Mouse (Mus musculus) left cerebral cortex, postnatal 10 days (tissue): ENCODE results near the gene Tfip11. TPM values are rescaled to one million over a fixed set of nuclear protein-coding genes. Genes with fewer than 3 reads are reported as not detected.
A peak's percentile ranks its signal among the peaks of the same experiment; 100 is the strongest.
"Not testable (repeated sequence)": the region's sequence is repeated elsewhere in the genome, so short reads cannot be mapped to it uniquely, and the experiment has no call there.

ENCODE experiments used
- DNase-seq, 2 experiments: peaks; one replicate each; pipeline ENCODE4 v3.0.0; 2021 to 2022; ENCODE audit warnings: low spot score in 2 of 2, mixed read lengths in 1 of 2; ENCODE audit errors: extremely low spot score in 1 of 2
- intact Hi-C: fragments of 180-260 bp; cut with DNase I; formaldehyde crosslinking; loops from one replicate; pipeline ENCODE4 v1.15.1; 2025
- total RNA-seq, 2 experiments: library from RNA; stranded (reverse); gene quantifications; 2 replicates each; pipeline ENCODE4 v1.2.3; 2021

The Tfip11 gene
- total RNA-seq, 2 experiments from 2014 or later: 33.0 to 34.9 TPM

- DNase-seq: peak in 1 of 2 experiments; percentile 65
- intact Hi-C loops: no loop called here
Measured at GRCm38 (mm10) chr5:112305842-112306241, 20.3 kb upstream of the Tfip11 start.

- no peak for DNase-seq
- intact Hi-C loops: no loop called here
Measured at GRCm38 (mm10) chr5:112313222-112313885, 12.8 kb upstream of the Tfip11 start.

DNA sequence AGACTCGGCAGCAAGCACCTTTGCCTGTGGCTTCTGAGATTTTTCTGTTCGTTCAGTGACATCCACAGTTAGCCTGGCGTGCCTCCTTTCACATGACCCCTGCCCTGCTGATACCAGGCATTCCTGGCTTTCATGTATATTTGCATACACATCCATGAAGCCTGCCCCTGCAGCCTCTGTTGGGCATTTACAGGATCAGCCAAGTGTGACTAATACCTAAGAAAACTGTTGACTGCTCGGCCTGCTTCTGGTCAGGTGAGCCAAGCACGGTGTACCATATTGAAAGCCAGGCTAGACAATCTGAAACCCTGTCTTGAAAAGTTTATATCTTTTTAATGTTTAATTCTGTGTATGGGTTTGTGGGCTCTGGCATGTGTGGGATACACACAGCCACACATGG is 9.7 kb upstream of the Tfip11 start:
- intact Hi-C loops: no loop called here
- DNase-seq: no peak

DNA sequence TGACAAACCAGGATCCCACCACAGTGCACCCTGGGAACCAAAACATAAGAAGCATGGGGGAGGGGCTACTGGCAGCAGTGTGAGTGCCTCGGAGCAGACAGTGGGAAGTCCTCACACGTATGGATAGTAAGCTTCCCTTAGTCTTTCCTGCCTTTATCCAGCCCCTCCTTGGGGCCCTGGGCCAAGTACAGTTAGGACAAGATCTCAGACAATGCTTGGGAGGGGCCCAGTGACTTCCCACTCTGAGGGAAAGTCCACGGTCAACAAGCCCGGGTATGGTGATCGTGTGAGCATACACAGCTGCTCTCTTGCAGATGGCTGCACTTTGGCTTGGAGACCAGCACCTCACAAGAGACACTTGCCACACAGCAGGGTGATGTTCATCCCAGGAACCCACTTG is 8.8 kb upstream of the Tfip11 start:
- intact Hi-C loops: no loop called here
- DNase-seq: peak in 1 of 2 experiments; percentile 57

GRCm38 (mm10) chr5:112319343-112319742 is 6.8 kb upstream of the Tfip11 start:
- intact Hi-C loops, DNase-seq: not testable (repeated sequence)

DNA sequence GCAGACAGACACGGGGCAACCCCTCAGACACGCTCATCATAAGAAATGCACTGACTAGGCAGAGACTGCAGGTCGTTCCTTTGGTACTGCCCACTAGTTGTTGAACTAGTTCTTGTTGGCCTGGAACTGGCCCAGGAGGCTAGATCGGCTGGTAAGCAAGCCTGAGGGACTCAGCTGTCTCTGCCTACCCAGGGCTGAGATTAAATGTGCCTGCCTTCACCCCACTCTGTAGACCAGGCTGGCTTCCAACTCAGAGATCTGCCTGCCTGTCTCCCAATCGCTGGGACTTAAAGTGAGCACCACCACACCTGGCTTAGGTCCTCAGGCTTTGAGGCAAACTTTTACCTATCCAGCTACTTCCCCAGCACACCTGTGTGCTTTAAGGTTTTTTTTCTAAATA is 5.8 kb upstream of the Tfip11 start:
- DNase-seq: no peak

GRCm38 (mm10) chr5:112320936-112321335 is 5.2 kb upstream of the Tfip11 start:
- intact Hi-C loops: loop anchor here (5.0 kb wide), 2 partner anchors 44 to 79 kb away; partner anchors contain the start of gene Tpst2
- peak; percentile 81 to 87 for DNase-seq

More for the DNA sequence above, 5.8 kb upstream of the Tfip11 start:
- intact Hi-C loops: loop anchor here (5.0 kb wide), 2 partner anchors 43 to 78 kb away; partner anchors contain the start of gene Tpst2

GRCm38 (mm10) chr5:112321376-112321775 is 4.8 kb upstream of the Tfip11 start:
- no peak for DNase-seq
- intact Hi-C loops: loop anchor here (5.0 kb wide), 2 partner anchors 44 to 79 kb away; partner anchors contain the start of gene Tpst2

DNA sequence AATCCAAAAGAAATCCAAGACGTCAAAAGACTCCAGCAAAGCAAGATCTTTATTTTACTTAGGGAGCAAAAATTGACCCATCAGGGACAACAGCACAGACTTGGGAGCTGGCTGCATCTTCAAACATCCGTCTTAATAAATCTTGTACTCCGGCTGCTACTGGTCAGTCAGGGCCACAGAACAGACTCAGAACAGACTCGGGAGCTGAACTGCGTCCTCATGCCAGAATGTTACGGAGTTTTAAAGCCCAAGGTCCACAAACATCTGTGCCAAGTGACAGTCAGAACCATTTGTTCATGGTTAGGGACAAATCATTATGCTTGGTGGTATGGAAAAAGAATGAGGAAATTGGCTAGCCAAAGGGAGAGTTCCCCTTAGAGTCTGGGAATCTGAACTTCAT is 2.9 kb upstream of the Tfip11 start:
- intact Hi-C loops: loop anchor here (5.0 kb wide), 2 partner anchors 46 to 81 kb away; partner anchors contain the start of gene Tpst2
- no peak for DNase-seq

- intact Hi-C loops: loop anchor here (5.0 kb wide), 3 partner anchors 48 to 98 kb away; partner anchors contain the start of gene Tpst2
- DNase-seq: no peak
Measured at GRCm38 (mm10) chr5:112324637-112325545, 1.3 kb upstream of the Tfip11 start.

DNA sequence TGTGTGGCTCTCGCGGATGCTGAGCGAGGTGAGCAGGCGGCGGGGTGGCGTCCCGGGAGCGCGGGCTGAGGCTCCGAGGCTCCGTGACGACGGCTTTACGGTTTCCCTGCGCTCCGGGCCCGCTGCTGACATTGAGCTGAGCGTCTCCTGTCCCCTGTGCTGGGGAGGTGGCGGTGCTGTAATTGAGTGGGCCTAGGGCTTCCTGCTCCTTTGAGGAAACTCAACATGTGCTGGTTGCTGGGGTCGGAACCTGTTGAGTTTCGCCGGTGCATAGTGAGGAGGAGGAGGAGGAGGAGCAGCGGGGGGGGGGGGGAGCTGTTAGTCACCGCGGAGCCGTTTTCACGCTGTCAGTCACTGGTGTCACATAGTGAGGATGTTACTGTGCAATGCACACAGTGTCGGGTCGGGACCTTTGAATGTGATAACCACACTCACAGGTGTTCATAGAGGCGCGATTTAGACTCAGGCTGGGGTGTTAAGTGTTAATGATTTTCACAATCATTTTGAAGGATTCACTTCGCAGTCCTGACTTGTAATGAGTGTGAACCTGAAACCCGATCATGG is 370 bp downstream of the Tfip11 start:
- intact Hi-C loops: loop anchor here (1.0 to 5.0 kb wide), 2 partner anchors 17 to 99 kb away; partner anchors contain the start of genes Hps4 and Srrd
- no peak for DNase-seq

GRCm38 (mm10) chr5:112327854-112328253 is 1.7 kb downstream of the Tfip11 start:
- intact Hi-C loops: loop anchor here (5.0 kb wide), 1 partner anchor 101 kb away; no protein-coding TSS in a partner anchor
- no peak for DNase-seq

DNA sequence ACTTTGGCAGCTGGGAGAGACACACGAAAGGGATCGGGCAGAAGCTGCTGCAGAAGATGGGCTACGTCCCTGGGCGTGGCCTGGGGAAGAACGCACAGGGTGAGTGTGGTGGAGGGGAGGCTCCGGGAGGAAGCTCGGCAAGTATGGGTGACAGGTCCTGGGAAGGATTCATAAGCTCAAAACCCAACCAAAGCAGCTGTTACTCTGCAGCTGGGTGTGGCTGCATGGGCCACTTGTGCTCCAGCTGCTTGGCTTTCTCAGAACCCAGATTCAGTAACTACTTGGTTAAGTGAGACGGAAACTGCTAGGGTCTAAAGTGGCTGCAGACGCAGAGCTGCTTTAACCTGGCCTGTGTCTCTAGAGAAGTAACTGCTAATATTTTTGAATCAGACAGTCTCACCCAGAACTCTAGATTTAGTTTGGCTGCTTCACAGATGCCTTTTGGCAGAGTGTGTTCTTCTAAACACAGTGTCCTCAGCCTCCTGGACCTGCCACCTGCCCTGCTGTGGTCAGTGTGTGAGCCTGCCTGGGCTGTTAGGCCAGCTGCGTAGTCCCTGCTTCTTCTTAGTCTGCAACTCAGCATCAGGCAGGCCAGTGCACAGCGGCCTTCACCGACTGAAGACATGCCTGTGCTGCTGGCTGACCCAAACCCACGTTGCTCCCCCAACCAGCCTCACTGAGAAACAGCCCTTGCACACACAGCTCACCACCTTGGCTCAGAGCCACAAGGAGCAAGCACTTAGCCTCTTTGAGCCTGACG is 3.8 kb downstream of the Tfip11 start:
- no peak for DNase-seq
- intact Hi-C loops: loop anchor here (5.0 kb wide), 1 partner anchor 103 kb away; no protein-coding TSS in a partner anchor

GRCm38 (mm10) chr5:112335473-112335872 is 9.3 kb downstream of the Tfip11 start:
- intact Hi-C loops: loop anchor here (2.0 kb wide), 1 partner anchor 95 kb away; no protein-coding TSS in a partner anchor
- DNase-seq: peak in 1 of 2 experiments; percentile 32

GRCm38 (mm10) chr5:112337004-112337403 is 10.8 kb downstream of the Tfip11 start:
- intact Hi-C loops: no loop called here
- no peak for DNase-seq

GRCm38 (mm10) chr5:112339215-112339614 is 13.1 kb downstream of the Tfip11 start:
- intact Hi-C loops: no loop called here

DNA sequence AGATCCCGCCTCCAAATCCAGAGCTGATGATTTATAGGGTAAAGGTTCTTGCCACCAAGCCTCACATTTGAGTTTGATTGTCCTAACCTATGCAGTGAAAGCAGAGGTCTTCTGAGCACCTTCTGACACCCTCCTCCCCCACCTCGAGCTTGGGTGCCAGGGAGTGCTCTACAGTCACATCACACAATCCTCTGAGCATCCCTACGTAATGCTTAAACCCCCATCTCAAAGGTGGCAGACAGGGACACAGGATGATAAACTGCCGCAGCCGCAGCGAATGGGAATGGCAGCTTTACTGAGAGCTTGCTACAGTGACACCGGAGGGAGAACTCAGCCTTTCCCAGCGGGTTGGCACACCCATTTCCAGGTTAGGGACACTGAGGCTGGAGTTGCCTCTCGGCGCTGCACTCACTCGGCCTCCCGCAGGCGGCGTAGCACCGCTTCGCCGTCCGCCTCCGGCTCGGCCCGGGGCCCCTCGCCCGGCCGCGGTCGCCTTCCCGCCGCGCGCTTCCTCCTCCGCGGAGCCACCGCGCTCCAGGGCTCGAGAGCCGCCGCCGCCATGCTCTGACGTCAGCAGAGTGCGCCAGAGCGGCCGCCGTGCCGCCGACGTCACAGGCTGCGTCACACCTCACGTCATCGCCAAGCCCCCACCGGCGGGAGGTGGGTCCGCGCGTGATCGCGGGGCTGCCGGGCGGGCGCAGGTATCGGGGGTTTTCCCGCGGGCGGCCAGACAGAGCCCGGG is 16.5 kb downstream of the Tfip11 start, which contains the start of the genes Srrd and Hps4:
Gene Srrd, minus strand, starts transcription at position 578 of the 742 bp plus-strand sequence.
Gene Hps4, plus strand, starts transcription at position 621 of the 742 bp plus-strand sequence.
- DNase-seq: peak; percentile 85 to 93
- intact Hi-C loops: loop anchor here (1.0 to 5.0 kb wide), 2 partner anchors 16 to 85 kb away; partner anchors contain the start of gene Tfip11

More at GRCm38 (mm10) chr5:112339215-112339614, 13.1 kb downstream of the Tfip11 start:
- no peak for DNase-seq
